Mouse (Mus musculus): ENCODE data around the gene Lmbrd1. TPM values are rescaled to one million over a fixed set of nuclear protein-coding genes. Genes with fewer than 3 reads are reported as not detected.

Gene Lmbrd1
- polyA plus RNA-seq, 1 experiment from 2014 or later, result 38.7 TPM

GRCm38 (mm10) chr1:24683947-24684346 is 5.5 kb downstream of the Lmbrd1 start:
- Histone ChIP-seq H3K9ac (replicated peaks) (no peak overlapping the region), H3K36me3 (peaks cover 22% of the 10 kb centered on the region), H3K27ac (no peak overlapping the region), H3K4me1 (replicated peaks) (peaks cover 16% of the 10 kb centered on the region), H3K9me3 (no peaks in the 10 kb centered on the region), H3K27me3 (no peaks in the 10 kb centered on the region), H3K4me2 (replicated peaks) (no peak overlapping the region), H3K4me3 (replicated peaks) (no peak overlapping the region)
- 85% methylated on average over 1 of the region's 1 CpGs for WGBS
- peak; percentile 97 for ATAC-seq

GRCm38 (mm10) chr1:24685606-24686005 is 7.2 kb downstream of the Lmbrd1 start:
- no peak for ATAC-seq
- H3K27me3 ChIP-seq, result no peaks in the 10 kb centered on the region
- no peak overlapping the region for H3K9ac ChIP-seq (replicated peaks)
- H3K4me3 ChIP-seq (replicated peaks), result no peak overlapping the region
- H3K4me1 ChIP-seq (replicated peaks), result 0 out of 2 replicates have a peak, but pooled peaks cover 3% of the 10 kb centered on the region
- H3K4me2 ChIP-seq (replicated peaks), result no peak overlapping the region
- H3K27ac ChIP-seq, result no peak overlapping the region
- peaks cover 24% of the 10 kb centered on the region for H3K36me3 ChIP-seq
- 97% methylated on average over 7 of the region's 7 CpGs for WGBS
- H3K9me3 ChIP-seq, result no peaks in the 10 kb centered on the region

- ATAC-seq, result no peak
- H3K4me2 ChIP-seq (replicated peaks), result no peak overlapping the region
- no peaks in the 10 kb centered on the region for H3K9me3 ChIP-seq
- no peak overlapping the region for H3K9ac ChIP-seq (replicated peaks)
- no peaks in the 10 kb centered on the region for H3K4me1 ChIP-seq (replicated peaks)
- no peak overlapping the region for H3K27ac ChIP-seq
- H3K27me3 ChIP-seq, result no peaks in the 10 kb centered on the region
- H3K36me3 ChIP-seq, result peaks cover 29% of the 10 kb centered on the region
- no peak overlapping the region for H3K4me3 ChIP-seq (replicated peaks)
- 92% methylated on average over 4 of the region's 4 CpGs for WGBS
Measured at GRCm38 (mm10) chr1:24686235-24687021, 8.0 kb downstream of the Lmbrd1 start.

- Histone ChIP-seq H3K4me1 (replicated peaks) (0 out of 2 replicates have a peak, but pooled peaks cover 3% of the 10 kb centered on the region), H3K4me3 (replicated peaks) (no peak overlapping the region), H3K4me2 (replicated peaks) (no peak overlapping the region), H3K9me3 (no peaks in the 10 kb centered on the region), H3K9ac (replicated peaks) (no peak overlapping the region), H3K36me3 (peaks cover 10% of the 10 kb centered on the region), H3K27ac (no peak overlapping the region), H3K27me3 (no peaks in the 10 kb centered on the region)
- WGBS, result 95% methylated on average over 3 of the region's 3 CpGs
- no peak for ATAC-seq
Measured at GRCm38 (mm10) chr1:24697677-24698076, 19.2 kb downstream of the Lmbrd1 start.

GRCm38 (mm10) chr1:24698146-24698880 is 19.9 kb downstream of the Lmbrd1 start:
- no peak overlapping the region for H3K4me2 ChIP-seq (replicated peaks)
- 75% methylated on average over 9 of the region's 9 CpGs for WGBS

GRCm38 (mm10) chr1:24699320-24699719 is 20.9 kb downstream of the Lmbrd1 start:
- H3K9ac ChIP-seq (replicated peaks), result no peak overlapping the region
- no peaks in the 10 kb centered on the region for H3K27me3 ChIP-seq
- no peaks in the 10 kb centered on the region for H3K36me3 ChIP-seq
- no peak overlapping the region for H3K27ac ChIP-seq
- no peaks in the 10 kb centered on the region for H3K9me3 ChIP-seq
- H3K4me1 ChIP-seq (replicated peaks), result 0 out of 2 replicates have a peak, but pooled peaks cover 3% of the 10 kb centered on the region
- H3K4me3 ChIP-seq (replicated peaks), result no peak overlapping the region
- 25% methylated on average over 9 of the region's 9 CpGs for WGBS
- H3K4me2 ChIP-seq (replicated peaks), result no peak overlapping the region
- ATAC-seq, result 0 out of 2 replicates have a peak, but pooled peaks have one; percentile 48

More at GRCm38 (mm10) chr1:24698146-24698880, 19.9 kb downstream of the Lmbrd1 start:
- no peaks in the 10 kb centered on the region for H3K27me3 ChIP-seq
- H3K9me3 ChIP-seq, result no peaks in the 10 kb centered on the region
- peaks cover 4% of the 10 kb centered on the region for H3K36me3 ChIP-seq
- no peak overlapping the region for H3K9ac ChIP-seq (replicated peaks)
- H3K27ac ChIP-seq, result no peak overlapping the region
- 0 out of 2 replicates have a peak, but pooled peaks cover 3% of the 10 kb centered on the region for H3K4me1 ChIP-seq (replicated peaks)
- ATAC-seq, result no peak
- no peak overlapping the region for H3K4me3 ChIP-seq (replicated peaks)

GRCm38 (mm10) chr1:24700241-24700640 is 21.8 kb downstream of the Lmbrd1 start:
- Histone ChIP-seq H3K9me3 (no peaks in the 10 kb centered on the region), H3K9ac (replicated peaks) (no peak overlapping the region), H3K4me3 (replicated peaks) (no peak overlapping the region), H3K36me3 (no peaks in the 10 kb centered on the region), H3K4me2 (replicated peaks) (no peak overlapping the region), H3K27ac (no peak overlapping the region), H3K27me3 (no peaks in the 10 kb centered on the region), H3K4me1 (replicated peaks) (0 out of 2 replicates have a peak, but pooled peaks cover 3% of the 10 kb centered on the region)
- no peak for ATAC-seq
- WGBS, result 91% methylated on average over 5 of the region's 5 CpGs

GRCm38 (mm10) chr1:24703821-24704220 is 25.4 kb downstream of the Lmbrd1 start:
- 88% methylated on average over 6 of the region's 6 CpGs for WGBS
- Histone ChIP-seq H3K4me2 (replicated peaks) (no peak overlapping the region), H3K9ac (replicated peaks) (no peak overlapping the region), H3K9me3 (no peaks in the 10 kb centered on the region), H3K27ac (no peak overlapping the region), H3K27me3 (no peaks in the 10 kb centered on the region), H3K4me3 (replicated peaks) (no peak overlapping the region), H3K36me3 (peaks cover 17% of the 10 kb centered on the region), H3K4me1 (replicated peaks) (0 out of 2 replicates have a peak, but pooled peaks cover 3% of the 10 kb centered on the region)
- ATAC-seq, result no peak

GRCm38 (mm10) chr1:24716301-24716700 is 37.9 kb downstream of the Lmbrd1 start:
- Histone ChIP-seq H3K4me3 (replicated peaks) (no peak overlapping the region), H3K9ac (replicated peaks) (no peak overlapping the region), H3K36me3 (peaks cover 29% of the 10 kb centered on the region), H3K9me3 (0 out of 2 replicates have a peak, but pooled peaks cover 5% of the 10 kb centered on the region), H3K27me3 (no peaks in the 10 kb centered on the region), H3K4me2 (replicated peaks) (no peak overlapping the region), H3K27ac (no peak overlapping the region), H3K4me1 (replicated peaks) (no peaks in the 10 kb centered on the region)
- no peak for ATAC-seq
- 100% methylated on average over 4 of the region's 4 CpGs for WGBS

GRCm38 (mm10) chr1:24719621-24720020 is 41.2 kb downstream of the Lmbrd1 start:
- H3K9me3 ChIP-seq, result 0 out of 2 replicates have a peak, but pooled peaks cover 5% of the 10 kb centered on the region
- 64% methylated on average over 3 of the region's 3 CpGs for WGBS
- H3K4me1 ChIP-seq (replicated peaks), result no peaks in the 10 kb centered on the region
- H3K4me2 ChIP-seq (replicated peaks), result no peak overlapping the region
- H3K4me3 ChIP-seq (replicated peaks), result no peak overlapping the region
- no peak for ATAC-seq
- H3K27ac ChIP-seq, result no peak overlapping the region
- peaks cover 26% of the 10 kb centered on the region for H3K36me3 ChIP-seq
- H3K9ac ChIP-seq (replicated peaks), result no peak overlapping the region
- no peaks in the 10 kb centered on the region for H3K27me3 ChIP-seq

GRCm38 (mm10) chr1:24720209-24720608 is 41.8 kb downstream of the Lmbrd1 start:
- H3K4me3 ChIP-seq (replicated peaks), result no peak overlapping the region
- H3K27ac ChIP-seq, result no peak overlapping the region
- no peak overlapping the region for H3K9ac ChIP-seq (replicated peaks)
- H3K36me3 ChIP-seq, result peaks cover 20% of the 10 kb centered on the region
- 0 out of 2 replicates have a peak, but pooled peaks cover 5% of the 10 kb centered on the region for H3K9me3 ChIP-seq
- no peaks in the 10 kb centered on the region for H3K4me1 ChIP-seq (replicated peaks)
- 0 out of 2 replicates have a peak, but pooled peaks have one; percentile 40 for ATAC-seq
- H3K4me2 ChIP-seq (replicated peaks), result no peak overlapping the region
- WGBS, result 81% methylated on average over 1 of the region's 1 CpGs
- no peaks in the 10 kb centered on the region for H3K27me3 ChIP-seq

GRCm38 (mm10) chr1:24729784-24730183 is 51.4 kb downstream of the Lmbrd1 start:
- 95% methylated on average over 11 of the region's 11 CpGs for WGBS
- H3K36me3 ChIP-seq, result peaks cover 53% of the 10 kb centered on the region

More at GRCm38 (mm10) chr1:24729784-24730183, 51.4 kb downstream of the Lmbrd1 start:
- Histone ChIP-seq H3K4me2 (replicated peaks) (no peak overlapping the region), H3K4me3 (replicated peaks) (no peak overlapping the region), H3K4me1 (replicated peaks) (no peaks in the 10 kb centered on the region), H3K9me3 (no peaks in the 10 kb centered on the region), H3K9ac (replicated peaks) (no peak overlapping the region), H3K27ac (no peak overlapping the region), H3K27me3 (no peaks in the 10 kb centered on the region)
- ATAC-seq, result no peak

All from midbrain, embryonic 13.5 days (tissue).